Mouse (Mus musculus): Measurements from ENCODE around the gene Dcst1. TPM values are rescaled to one million over a fixed set of nuclear protein-coding genes. Genes with fewer than 3 reads are reported as not detected.

Dcst1 gene
- polyA plus RNA-seq, 1 experiment from 2014 or later = 0.11 TPM

DNA sequence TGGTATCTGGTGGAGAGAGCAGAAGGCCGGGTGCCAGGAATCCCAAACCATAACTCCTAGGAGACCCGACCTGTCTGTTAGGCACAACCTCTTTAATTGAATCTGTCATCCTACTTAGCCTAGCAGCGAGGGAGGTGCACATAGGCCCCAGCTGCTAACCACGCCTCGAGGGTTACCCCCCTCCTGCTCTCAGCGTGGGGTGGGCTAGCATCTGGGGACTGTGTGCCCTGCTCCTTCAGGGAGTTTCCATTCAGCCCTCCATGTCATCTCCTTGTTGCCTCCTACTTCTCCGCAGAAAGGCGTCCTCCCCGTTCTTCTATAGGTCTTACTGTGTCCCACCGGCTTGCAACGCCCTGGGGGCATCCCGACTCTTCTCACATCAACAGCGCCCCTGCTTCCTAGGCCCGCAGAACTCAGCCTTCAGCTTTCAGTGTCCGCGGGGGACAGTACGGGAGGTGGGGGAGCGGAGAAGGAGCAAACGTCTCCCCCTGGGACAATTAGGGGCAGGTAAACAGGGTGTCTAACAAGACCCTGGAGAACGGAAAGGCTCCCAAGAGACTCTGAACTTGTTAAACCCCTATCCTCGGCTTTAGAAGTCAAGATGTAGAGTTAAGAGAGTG, 46.0 kb downstream of the Dcst1 start:
- Histone ChIP-seq H3K27me3 (ENCODE audit: insufficient read depth, low read length) (peaks cover 55% of the 10 kb centered on the region), H3K4me2 (peak overlapping the region; percentile 98), H3K9me3 (ENCODE audit: low read depth, low read length) (no peaks in the 10 kb centered on the region), H3K9ac (peak overlapping the region; percentile 29), H3K4me1 (ENCODE audit: insufficient read depth) (peaks cover 37% of the 10 kb centered on the region), H3K36me3 (ENCODE audit: insufficient read depth) (no peaks in the 10 kb centered on the region), H3K27ac (ENCODE audit: low read depth) (no peak overlapping the region), H3K4me3 (ENCODE audit: low read depth, low read length) (peak overlapping the region; percentile 61)
- DNase-seq (no peak), ATAC-seq (ENCODE audit: insufficient read depth) (no peak)
- no peak for TF ChIP-seq CTCF (IDR thresholded peaks at IDR 0.05; ENCODE audit: low read depth)
- 13% methylated on average over 21 of the region's 21 CpGs for WGBS

DNA sequence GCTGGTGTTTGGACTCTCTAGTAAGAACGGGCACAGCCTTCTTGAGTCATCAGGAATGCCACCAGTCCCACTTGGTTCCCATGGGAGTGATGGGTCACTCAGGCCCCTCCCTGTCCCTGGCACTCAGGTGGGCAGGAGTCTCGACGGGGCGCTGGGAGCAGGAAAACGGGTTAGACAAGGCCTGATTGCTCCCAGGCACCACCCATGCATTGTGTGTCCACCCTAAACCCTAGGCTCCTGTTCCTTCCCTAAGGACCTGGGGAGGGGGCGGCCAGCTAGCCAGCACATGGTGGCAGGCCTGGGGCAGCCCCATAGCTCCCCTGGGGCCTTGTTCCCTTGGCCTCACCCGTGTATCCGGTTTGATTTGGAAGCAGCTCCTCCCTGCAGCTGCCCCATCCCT, 46.7 kb downstream of the Dcst1 start:
- Histone ChIP-seq H3K4me2 (no peak overlapping the region), H3K27ac (ENCODE audit: low read depth) (no peak overlapping the region), H3K4me1 (ENCODE audit: insufficient read depth) (peaks cover 37% of the 10 kb centered on the region), H3K9ac (no peak overlapping the region), H3K4me3 (ENCODE audit: low read depth, low read length) (no peak overlapping the region), H3K27me3 (ENCODE audit: insufficient read depth, low read length) (peaks cover 55% of the 10 kb centered on the region), H3K9me3 (ENCODE audit: low read depth, low read length) (no peaks in the 10 kb centered on the region), H3K36me3 (ENCODE audit: insufficient read depth) (no peaks in the 10 kb centered on the region)
- ATAC-seq (ENCODE audit: insufficient read depth) (no peak), DNase-seq (no peak)
- WGBS = 75% methylated on average over 8 of the region's 8 CpGs
- TF ChIP-seq CTCF (IDR thresholded peaks at IDR 0.05; ENCODE audit: low read depth) = no peak

DNA sequence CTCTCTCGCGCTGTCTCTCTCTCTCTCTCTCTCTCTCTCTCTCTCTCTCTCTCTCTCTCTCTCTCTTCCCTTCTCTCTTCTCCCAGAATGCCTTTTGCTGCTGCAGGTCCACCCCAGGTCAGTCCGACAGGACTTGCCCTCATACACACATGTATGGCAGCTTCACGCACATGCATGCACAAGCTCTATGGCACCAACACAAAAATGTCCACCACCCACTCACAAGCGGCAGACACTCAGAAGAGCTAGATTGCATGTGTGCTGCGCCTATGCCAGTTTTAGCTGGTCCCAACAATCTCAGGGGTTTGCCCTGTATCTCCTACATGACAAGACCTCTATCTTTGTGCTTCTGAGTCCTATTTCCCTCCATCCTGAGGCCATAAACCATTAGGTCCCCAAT, 47.8 kb downstream of the Dcst1 start:
- peaks cover 36% of the 10 kb centered on the region for H3K4me1 ChIP-seq (ENCODE audit: insufficient read depth)
- H3K4me3 ChIP-seq (ENCODE audit: low read depth, low read length) = no peak overlapping the region
- TF ChIP-seq CTCF (IDR thresholded peaks at IDR 0.05; ENCODE audit: low read depth) = no peak
- 61% methylated on average over 6 of the region's 6 CpGs for WGBS
- no peak for DNase-seq
- peak overlapping the region; percentile 77; the same call in 1 of the 2 replicates for H3K4me2 ChIP-seq
- no peaks in the 10 kb centered on the region for H3K36me3 ChIP-seq (ENCODE audit: insufficient read depth)
- H3K27me3 ChIP-seq (ENCODE audit: insufficient read depth, low read length) = peaks cover 48% of the 10 kb centered on the region
- H3K27ac ChIP-seq (ENCODE audit: low read depth) = no peak overlapping the region
- H3K9me3 ChIP-seq (ENCODE audit: low read depth, low read length) = no peaks in the 10 kb centered on the region
- H3K9ac ChIP-seq = no peak overlapping the region
- no peak for ATAC-seq (ENCODE audit: insufficient read depth)

DNA sequence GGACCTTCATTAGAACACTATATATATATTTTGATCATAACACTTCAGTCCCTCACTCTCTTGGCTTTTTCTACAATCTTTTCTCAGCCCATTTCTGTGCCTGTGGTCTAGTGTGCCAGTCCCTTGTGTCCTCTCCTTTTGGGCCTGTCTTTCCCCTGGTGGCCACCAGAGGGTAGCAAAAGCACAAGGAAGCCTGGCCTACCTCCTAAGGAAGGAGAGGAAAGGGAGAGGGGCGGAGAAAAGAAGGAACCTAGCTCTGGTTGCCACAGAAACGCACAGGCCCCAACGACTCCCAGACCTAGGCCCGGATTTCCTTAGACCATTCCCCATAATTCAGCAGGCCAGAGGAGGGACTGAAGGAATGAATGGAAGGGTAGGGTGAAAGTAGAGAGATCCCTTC, 48.2 kb downstream of the Dcst1 start:
- Histone ChIP-seq H3K27me3 (ENCODE audit: insufficient read depth, low read length) (peaks cover 44% of the 10 kb centered on the region), H3K4me3 (ENCODE audit: low read depth, low read length) (no peak overlapping the region), H3K36me3 (ENCODE audit: insufficient read depth) (no peaks in the 10 kb centered on the region), H3K27ac (ENCODE audit: low read depth) (no peak overlapping the region), H3K9me3 (ENCODE audit: low read depth, low read length) (no peaks in the 10 kb centered on the region), H3K9ac (no peak overlapping the region), H3K4me2 (peak overlapping the region; percentile 77), H3K4me1 (ENCODE audit: insufficient read depth) (peaks cover 32% of the 10 kb centered on the region)
- DNase-seq = peak; percentile 95
- 2% methylated on average over 4 of the region's 4 CpGs for WGBS
- peak; percentile 16 for ATAC-seq (ENCODE audit: insufficient read depth)
- TF ChIP-seq CTCF (IDR thresholded peaks at IDR 0.05; ENCODE audit: low read depth) = peak; percentile 98

DNA sequence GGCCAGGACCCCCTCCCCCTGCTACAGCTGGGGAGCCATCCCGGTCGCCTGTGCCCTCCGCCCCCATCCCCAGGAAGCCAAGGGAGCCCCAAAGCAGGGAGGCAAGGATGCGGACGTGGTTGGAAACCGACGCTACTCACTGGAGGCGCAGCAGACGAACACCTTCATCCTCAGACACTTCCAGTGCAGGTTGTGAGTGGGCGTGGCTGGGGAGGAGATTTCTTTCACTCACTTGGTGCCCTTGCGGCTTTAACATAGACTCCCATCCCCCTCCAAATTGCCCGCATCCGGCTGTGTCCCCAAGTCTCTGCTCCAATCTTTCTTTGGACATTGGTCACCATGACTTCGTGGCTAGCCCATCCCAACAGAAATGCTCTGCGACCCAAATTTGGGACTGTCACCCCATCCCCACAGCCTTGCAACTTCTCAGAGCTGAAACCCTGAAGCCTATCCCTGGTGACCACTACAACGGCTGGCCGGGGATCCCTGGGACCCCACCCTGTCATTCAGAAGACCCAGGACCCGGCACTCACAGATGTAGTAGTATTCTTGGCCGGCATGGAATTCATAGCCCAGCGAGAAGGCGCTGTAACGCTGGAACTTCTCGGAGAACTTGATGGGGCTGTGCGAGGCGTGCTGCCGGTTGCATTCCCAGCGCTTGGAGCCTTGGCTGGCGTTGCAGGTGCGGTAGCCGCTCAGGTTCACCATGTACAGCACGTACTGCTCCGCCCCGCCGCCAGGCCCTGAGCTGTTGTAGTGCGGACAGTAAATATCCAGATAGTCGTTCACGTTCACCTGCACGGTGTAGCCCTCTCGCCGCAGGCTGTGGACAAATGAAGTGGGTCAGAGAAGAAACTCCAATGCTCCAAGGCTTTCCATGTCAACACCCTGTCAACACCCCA, 48.9 kb downstream of the Dcst1 start:
- H3K27ac ChIP-seq (ENCODE audit: low read depth) = no peak overlapping the region

DNA sequence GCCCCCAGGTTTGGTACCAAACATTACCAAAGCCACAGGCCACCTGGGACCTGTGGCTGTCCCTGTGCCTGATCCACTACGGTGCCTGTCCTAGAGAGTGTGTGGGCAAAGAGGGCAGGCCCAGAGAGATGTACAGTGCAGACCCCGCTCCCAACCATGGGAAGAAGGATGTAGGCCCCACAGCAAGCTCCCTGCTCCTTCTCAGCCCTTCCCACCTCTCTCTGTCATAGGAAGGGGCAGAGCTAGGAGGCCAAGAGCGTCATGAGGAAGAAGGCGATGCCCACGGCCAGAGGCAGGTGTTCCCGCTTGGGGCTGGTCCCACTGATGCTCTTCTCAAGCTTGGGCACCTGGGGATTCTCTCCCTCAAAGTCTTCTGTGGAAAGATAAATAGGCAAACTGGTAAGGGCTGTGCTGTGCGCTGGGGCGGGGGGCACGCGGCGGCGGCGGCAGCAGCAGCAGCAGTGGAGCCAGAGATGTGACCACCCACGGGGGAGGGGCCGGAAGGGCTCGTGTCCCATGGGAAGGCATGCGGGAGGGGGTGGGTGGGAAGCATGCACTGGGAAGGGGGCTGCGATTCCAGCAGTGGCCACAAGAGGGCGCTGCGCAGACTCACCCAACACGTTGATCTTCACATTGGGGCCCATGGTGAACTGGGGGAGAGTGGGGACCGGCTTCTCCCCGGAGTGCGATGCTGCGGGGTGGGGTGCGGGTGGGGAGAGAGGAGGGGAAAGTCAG, 49.7 kb downstream of the Dcst1 start:
- WGBS = 4% methylated on average over 25 of the region's 26 CpGs
- H3K27ac ChIP-seq (ENCODE audit: low read depth) = 0 out of 2 replicates have a peak overlapping the region, but pooled peaks have one; percentile 42
- H3K9ac ChIP-seq = peak overlapping the region; percentile 52
- H3K4me2 ChIP-seq = peak overlapping the region; percentile 77
- ATAC-seq (ENCODE audit: insufficient read depth) (peak; percentile 33), DNase-seq (peak; percentile 92)
- peaks cover 19% of the 10 kb centered on the region for H3K4me1 ChIP-seq (ENCODE audit: insufficient read depth)
- no peaks in the 10 kb centered on the region for H3K9me3 ChIP-seq (ENCODE audit: low read depth, low read length)
- H3K27me3 ChIP-seq (ENCODE audit: insufficient read depth, low read length) = peaks cover 29% of the 10 kb centered on the region
- H3K36me3 ChIP-seq (ENCODE audit: insufficient read depth) = no peaks in the 10 kb centered on the region
- H3K4me3 ChIP-seq (ENCODE audit: low read depth, low read length) = peak overlapping the region; percentile 37
- peak; percentile 97 for TF ChIP-seq CTCF (IDR thresholded peaks at IDR 0.05; ENCODE audit: low read depth)

More for the DNA sequence above, 48.9 kb downstream of the Dcst1 start:
- H3K36me3 ChIP-seq (ENCODE audit: insufficient read depth) = no peaks in the 10 kb centered on the region
- H3K4me2 ChIP-seq = peak overlapping the region; percentile 77
- no peak for TF ChIP-seq CTCF (IDR thresholded peaks at IDR 0.05; ENCODE audit: low read depth)
- peaks cover 37% of the 10 kb centered on the region for H3K27me3 ChIP-seq (ENCODE audit: insufficient read depth, low read length)
- peak overlapping the region; percentile 37 for H3K4me3 ChIP-seq (ENCODE audit: low read depth, low read length)
- no peak overlapping the region for H3K9ac ChIP-seq
- peak; percentile 5; the same call in 1 of the 2 replicates for ATAC-seq (ENCODE audit: insufficient read depth)
- no peak for DNase-seq
- no peaks in the 10 kb centered on the region for H3K9me3 ChIP-seq (ENCODE audit: low read depth, low read length)
- 10% methylated on average over 39 of the region's 40 CpGs for WGBS
- H3K4me1 ChIP-seq (ENCODE audit: insufficient read depth) = peaks cover 27% of the 10 kb centered on the region

Measured in lung, embryonic 14.5 days (tissue).